Mouse (Mus musculus) adrenal gland, adult 8-10 months (tissue): Measurements from ENCODE around the gene Bbs9. TPM values are rescaled to one million over a fixed set of nuclear protein-coding genes. Genes with fewer than 3 reads are reported as not detected.

Experiments
- DNase-seq: peaks from one replicate; pipeline ENCODE4 v3.0.0; 2022
- total RNA-seq, 4 experiments: library from RNA; stranded (reverse); gene quantifications; 2 replicates each; pipeline ENCODE4 v1.2.4; 2022

The Bbs9 gene
- total RNA-seq, 4 experiments from 2014 or later = 18.1 to 34.9 (median 27.1) TPM

- DNase-seq = no peak
Observed at GRCm38 (mm10) chr9:22632800-22633485, 157.4 kb downstream of the Bbs9 start.

- no peak for DNase-seq
Observed at GRCm38 (mm10) chr9:22638502-22638901, 163.0 kb downstream of the Bbs9 start.

DNA sequence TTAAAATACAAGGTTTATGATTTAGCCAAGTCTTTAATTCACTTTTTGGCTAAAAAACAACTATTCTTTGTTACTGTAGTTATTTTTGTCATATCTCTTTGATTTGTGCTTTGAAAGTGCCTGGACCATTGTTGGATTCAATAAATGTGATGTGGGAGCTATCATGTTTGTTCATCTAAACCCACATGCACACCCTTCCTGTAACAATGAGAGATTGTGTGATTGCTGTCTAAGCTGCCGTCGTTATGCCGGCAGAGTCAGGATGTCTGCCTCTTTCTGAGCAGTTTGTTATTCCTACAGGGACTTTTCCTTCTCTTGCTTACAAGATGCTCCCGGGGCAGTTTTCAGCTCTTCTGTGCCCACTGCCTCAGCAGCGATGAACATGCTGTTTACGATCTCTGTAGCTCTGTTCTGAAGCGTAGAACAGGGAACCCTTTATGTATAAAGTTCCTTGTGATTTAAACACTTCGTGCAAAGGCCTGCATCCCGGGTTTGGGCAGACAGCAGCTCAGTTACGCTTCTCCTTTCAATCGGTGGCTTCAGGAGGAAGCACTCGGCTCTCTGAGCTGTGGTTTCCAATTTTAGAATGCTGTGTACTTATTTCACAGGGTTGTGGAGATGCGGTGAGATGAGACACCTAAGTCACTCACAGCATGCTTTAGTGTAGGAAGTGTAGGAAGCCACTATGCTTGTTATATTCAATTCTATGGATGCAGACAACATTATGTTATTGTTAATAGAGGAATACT is 165.3 kb downstream of the Bbs9 start:
- DNase-seq = no peak

DNA sequence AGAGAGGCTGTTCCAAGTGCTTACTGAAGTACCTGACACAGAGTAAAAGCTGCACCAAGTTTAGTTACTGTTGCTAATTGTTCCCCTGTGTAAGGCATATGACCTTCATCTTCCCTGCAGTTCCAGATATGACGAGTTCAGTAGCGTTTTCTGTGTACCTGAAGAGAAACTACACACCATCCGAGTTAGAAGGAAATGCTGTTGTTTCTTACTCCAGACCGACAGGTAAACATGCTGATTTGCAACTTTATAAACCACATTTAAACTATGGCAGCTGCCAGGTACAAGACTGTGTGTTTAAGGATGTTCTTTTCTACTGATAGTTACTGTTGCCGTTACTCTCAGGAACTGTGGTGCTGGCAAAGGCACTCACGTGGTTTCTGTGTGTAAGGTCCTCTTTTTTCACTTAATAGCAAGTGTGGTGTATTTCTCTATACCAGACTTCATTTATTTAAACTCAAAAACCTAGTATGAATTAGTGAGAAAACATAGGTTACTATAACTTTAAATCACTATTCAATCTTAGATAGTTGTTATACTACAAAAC is 170.4 kb downstream of the Bbs9 start:
- DNase-seq = no peak

DNA sequence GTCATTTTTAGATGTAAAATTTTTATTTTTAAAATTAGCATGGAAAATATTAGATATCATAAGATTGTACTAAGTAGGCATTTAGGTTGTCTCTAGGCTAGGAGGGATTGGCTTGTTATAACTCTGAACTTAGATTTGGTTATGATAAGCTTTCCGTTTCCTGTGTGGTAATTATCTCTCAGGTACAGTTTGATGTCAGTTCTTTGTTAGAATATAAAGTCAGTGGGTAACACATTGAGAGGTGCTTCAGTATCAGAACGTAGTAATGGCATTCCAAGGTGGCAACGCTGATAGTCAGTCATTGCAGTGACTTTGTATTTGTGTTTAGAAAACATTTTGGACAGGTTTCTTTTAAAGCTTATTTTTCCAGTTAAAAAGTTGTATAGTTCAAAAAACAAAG is 170.9 kb downstream of the Bbs9 start:
- no peak for DNase-seq

DNA sequence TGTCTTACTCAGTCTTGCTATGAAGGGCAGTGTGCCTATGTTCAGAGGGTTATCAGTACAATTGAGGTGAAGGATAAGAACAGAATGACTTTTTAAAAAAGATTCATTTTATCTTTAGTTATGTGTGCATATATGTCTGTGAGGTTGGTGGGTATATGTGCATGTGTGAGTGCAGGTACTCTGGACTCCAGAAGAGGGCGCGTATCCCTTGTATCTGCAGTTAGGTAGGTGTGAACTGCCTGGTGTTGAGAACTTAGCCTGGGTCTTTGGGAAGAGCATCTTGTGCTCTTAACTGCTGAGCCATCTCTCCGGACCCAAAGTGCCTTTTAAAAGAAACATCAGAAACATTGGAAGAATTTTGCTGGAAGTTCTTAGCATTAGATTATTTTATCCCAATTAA is 172.6 kb downstream of the Bbs9 start:
- DNase-seq = no peak

- no peak for DNase-seq
Observed at GRCm38 (mm10) chr9:22649606-22650005, 174.1 kb downstream of the Bbs9 start.

GRCm38 (mm10) chr9:22650781-22651180 is 175.3 kb downstream of the Bbs9 start:
- no peak for DNase-seq

DNA sequence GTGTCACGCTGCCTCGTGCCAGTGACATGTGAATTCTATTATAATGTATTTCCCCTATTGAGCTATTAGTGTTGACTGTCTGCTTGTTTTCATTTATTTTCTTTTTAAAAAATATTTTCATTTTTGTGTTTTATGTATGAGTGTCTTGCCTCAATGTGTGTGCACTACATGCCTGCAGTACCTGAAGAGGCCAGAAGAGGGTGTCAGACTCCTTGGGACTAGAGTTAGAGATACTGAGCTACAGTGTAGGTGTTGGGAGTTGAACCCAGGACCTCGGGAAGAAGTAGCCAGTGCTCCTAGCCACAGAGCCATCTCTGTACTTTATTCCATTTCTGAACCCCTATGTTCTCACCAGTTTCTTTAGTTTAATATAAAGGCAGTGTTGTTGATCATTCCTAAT is 176.1 kb downstream of the Bbs9 start:
- no peak for DNase-seq

GRCm38 (mm10) chr9:22654726-22655393 is 179.3 kb downstream of the Bbs9 start:
- no peak for DNase-seq

DNA sequence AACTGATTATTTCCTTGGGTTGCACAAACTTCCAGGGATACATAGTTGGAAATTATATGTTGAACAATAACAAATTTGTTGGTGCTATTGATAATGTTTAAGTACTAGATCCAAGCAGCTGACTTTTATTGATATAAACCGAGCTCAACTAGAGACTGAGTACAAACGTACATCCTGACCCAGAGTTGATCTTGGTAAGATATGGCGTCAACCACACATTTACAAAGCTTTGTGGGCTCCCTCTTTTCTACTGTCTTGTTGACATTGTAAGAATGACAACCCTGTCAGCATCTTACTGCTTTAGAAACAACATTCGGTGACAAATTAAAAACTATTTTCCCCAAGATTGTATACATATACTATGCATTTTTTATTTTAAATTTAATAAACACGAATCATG is 181.7 kb downstream of the Bbs9 start:
- DNase-seq = no peak

DNA sequence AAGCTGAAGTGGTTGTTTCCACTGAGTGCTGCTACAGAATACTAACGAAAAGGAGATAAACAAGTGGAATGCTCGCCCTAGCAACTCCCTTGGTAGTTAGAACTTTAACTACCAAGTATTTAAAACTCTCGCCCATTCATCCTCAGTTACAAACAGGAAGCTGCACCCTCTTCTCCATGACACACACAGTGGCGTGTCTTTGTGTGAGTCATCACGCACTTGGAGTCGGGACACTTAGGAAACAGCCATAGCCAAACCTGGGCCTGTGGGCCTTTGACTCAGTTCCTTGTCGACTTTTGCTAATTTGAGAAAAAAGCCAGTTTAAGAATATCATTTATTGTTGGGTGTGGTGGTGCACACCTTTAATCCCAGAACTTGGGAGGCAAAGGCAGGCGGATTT is 189.6 kb downstream of the Bbs9 start:
- DNase-seq = no peak

- no peak for DNase-seq
Observed at GRCm38 (mm10) chr9:22672937-22673336, 197.4 kb downstream of the Bbs9 start.

- DNase-seq = no peak
Observed at GRCm38 (mm10) chr9:22677132-22677829, 201.8 kb downstream of the Bbs9 start.

DNA sequence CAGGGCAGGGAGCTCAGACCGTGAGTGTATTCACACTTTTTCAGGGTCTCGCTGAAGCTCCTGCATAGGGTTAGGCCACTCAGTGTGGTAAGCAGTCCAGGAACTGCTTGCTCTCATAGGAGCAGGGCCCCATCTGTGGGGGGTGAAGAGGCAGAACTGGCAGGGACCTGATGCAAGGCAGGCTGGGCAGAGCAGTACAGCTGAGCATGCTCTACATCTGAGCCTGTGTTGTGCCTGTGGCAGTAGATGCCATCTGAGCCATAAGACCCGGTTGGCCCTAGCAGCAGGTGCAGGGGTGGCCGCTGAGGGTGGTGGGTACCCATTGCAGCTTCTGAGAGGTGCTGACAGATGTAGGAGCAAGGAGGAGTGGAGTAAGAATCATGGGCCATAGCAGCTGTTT is 202.5 kb downstream of the Bbs9 start:
- DNase-seq = no peak

DNA sequence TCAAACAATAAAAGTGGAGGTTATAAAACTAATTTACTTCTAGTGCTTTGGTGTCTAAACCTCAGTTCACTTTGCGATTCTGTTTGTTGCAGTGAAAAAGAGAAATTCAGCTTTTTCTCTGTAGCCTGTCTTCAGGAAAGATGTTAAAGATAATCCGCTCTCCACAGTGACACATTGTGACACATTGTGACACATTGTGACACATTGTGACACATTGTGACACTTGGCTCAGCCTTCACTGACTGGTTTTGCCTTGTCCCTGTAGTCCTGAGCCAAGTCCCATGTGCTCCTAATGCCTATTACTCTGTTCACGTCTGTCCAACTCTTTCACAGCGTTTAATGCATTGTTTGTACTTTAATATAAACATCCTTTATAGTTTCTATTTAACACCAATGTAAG is 203.0 kb downstream of the Bbs9 start:
- DNase-seq = no peak

- DNase-seq = no peak
Observed at GRCm38 (mm10) chr9:22679485-22679884, 204.0 kb downstream of the Bbs9 start.

DNA sequence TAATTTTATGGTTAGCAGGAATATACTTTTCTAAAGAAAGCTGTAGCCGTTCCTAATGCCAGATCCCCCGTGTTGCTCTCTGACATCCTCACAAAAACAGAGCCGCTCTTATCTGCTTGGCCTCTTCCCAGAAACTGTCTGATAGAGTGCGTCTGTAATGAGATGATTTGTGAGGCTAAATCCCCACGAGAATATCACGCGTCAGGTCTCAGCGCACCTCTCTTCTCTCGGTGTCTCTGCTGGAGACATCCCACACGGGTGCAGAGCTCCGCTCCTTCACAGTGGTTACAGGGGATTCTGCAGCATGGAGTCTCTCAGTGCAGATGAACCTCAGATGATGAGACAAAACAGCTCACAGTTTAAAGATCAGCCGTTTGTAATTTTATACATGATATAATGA is 204.5 kb downstream of the Bbs9 start:
- DNase-seq = no peak

DNA sequence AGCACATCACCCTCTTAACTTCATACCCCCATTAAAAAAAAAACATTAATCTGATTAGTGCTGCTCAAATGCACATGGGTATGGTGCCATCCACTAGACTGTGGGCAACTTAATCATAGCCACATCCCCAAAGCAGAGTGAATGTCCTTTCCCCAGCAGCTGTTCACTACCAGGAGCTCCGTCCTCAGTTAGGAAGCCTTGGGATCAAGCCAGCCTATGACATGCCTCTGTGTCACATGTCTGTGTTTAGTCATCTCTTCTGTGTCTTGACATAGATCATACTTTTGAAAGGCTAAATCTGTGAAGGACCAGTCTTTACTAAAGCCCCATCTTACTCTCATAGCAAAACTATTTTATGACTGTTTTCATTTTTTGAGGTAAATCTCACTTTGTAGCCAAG is 205.0 kb downstream of the Bbs9 start:
- DNase-seq = peak; percentile 66

DNA sequence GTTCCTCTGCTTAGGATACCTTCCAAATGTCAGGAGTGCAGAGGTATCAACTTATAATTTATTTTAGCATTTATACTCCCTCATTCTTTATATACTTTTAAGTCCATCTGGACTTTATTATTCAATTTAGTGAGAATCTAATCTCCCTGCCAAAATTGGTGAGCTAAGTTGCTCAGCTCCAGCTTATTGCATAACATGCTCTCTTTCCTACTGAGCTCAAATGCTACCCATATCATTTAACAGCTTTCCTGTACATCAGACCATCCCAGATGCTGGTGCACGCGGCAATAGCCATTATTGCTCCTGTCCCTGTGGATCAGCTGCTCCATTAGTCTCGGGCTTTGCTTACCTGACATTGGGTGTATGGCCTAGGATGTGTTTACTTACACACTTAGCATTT is 208.3 kb downstream of the Bbs9 start:
- DNase-seq = no peak

- no peak for DNase-seq
Observed at GRCm38 (mm10) chr9:22686765-22687472, 211.4 kb downstream of the Bbs9 start.

- DNase-seq = no peak
Observed at GRCm38 (mm10) chr9:22690234-22690633, 214.7 kb downstream of the Bbs9 start.
